Mouse (Mus musculus) embryonic facial prominence, embryonic 12.5 days (tissue): ENCODE results near the gene Dusp5. TPM values are rescaled to one million over a fixed set of nuclear protein-coding genes. Genes with fewer than 3 reads are reported as not detected.

Source experiments
- ATAC-seq: fragments of 200-750 bp; cut with Nextera tagmentation; 2 replicates; pipeline ENCODE4 v1.8.0; 2017; ENCODE audit not compliant: insufficient number of reproducible peaks, insufficient read depth, low FRiP score, low TSS enrichment
- H3K27ac ChIP-seq: fragments of 300-500 bp; sonication (generic); 2 replicates; pipeline ENCODE4 v1.5.1; 2016; ENCODE audit warnings: mild to moderate bottlenecking
- H3K27me3 ChIP-seq: fragments of 300-500 bp; sonication (generic); 2 replicates; pipeline ENCODE4 v1.6.1; 2016; ENCODE audit warnings: mild to moderate bottlenecking, moderate library complexity
- H3K36me3 ChIP-seq: fragments of 300-500 bp; sonication (generic); 2 replicates; pipeline ENCODE4 v1.6.1; 2016; ENCODE audit warnings: mild to moderate bottlenecking
- H3K4me1 ChIP-seq: fragments of 300-500 bp; sonication (generic); 2 replicates; pipeline ENCODE4 v1.6.1; 2016
- H3K4me2 ChIP-seq: fragments of 300-500 bp; sonication (generic); replicated peaks from 2 replicates; pipeline ENCODE4 v1.6.1; 2016; ENCODE audit warnings: mild to moderate bottlenecking, moderate library complexity
- H3K4me3 ChIP-seq: fragments of 300-500 bp; sonication (generic); 2 replicates; pipeline ENCODE4 v1.5.1; 2016; ENCODE audit warnings: mild to moderate bottlenecking
- H3K9ac ChIP-seq: fragments of 300-500 bp; sonication (generic); 2 replicates; pipeline ENCODE4 v1.6.1; 2016; ENCODE audit warnings: mild to moderate bottlenecking, moderate library complexity
- H3K9me3 ChIP-seq: fragments of 300-500 bp; sonication (generic); 2 replicates; pipeline ENCODE4 v1.6.1; 2016; ENCODE audit warnings: mild to moderate bottlenecking, moderate library complexity
- WGBS: fragments of 180-500 bp; shearing (Covaris S2); methylation state at CpG from one replicate; pipeline ENCODE4 v1.1.7; 2016; 5-methylcytosine and 5-hydroxymethylcytosine counted together
- polyA plus RNA-seq: library from polyadenylated mRNA; unstranded; fragments of >200 nt; fragmentation: Nextera tagmentation; extraction: Ambion mirVana; gene quantifications from 2 replicates; pipeline ENCODE4 v1.2.1, GENCODE M21; 2016

Gene Dusp5
- polyA plus RNA-seq, 1 experiment from 2014 or later: 5.2 TPM

DNA sequence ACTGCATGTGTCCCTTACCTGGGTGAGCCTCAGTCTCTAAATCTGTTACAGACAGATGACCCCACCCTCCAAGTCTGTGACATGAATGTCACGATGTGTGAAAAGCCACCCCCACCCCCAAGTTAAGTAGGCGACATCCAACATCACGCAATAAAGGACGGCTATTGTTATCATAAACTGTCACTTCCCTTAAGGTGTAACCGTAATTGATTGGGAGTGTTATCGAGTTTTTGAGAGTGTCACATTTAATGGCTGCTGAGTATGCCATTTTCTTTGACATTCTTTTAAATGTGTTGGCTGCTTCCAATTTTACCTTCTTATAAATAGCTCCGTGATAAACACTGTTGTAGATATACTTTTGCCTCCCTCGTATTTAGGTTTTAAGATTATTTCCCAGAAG is 9.4 kb upstream of the Dusp5 start:
- Histone ChIP-seq H3K9ac (no peak overlapping the region), H3K27ac (no peak overlapping the region)
- WGBS: 88% methylated on average over 8 of the region's 8 CpGs

DNA sequence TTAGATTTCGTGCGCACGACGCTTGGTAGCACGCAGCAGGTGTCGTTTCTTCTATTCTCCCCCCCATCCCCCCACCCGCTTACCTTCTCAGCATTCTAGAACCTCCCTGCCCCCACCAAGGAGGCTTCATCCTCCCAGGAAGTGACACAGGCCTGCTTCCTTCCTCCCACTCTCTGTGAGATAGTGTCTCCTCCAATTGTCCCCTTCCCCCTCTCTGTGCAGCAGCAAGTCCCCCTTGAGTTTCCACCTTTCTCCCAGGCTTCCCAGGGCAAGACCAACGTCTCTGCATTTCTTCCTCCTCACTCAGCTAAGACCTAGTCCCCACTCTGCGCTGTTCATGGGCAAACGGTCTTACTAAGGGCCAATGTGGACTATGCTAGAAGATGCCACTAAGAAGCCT is 8.9 kb upstream of the Dusp5 start:
- WGBS: 88% methylated on average over 10 of the region's 10 CpGs
- H3K27ac ChIP-seq: no peak overlapping the region
- H3K9me3 ChIP-seq: no peaks in the 10 kb centered on the region

More for the DNA sequence above, 9.4 kb upstream of the Dusp5 start:
- Histone ChIP-seq H3K36me3 (no peaks in the 10 kb centered on the region), H3K4me1 (0 out of 2 replicates have a peak, but pooled peaks cover 5% of the 10 kb centered on the region), H3K4me2 (no peak overlapping the region), H3K9me3 (no peaks in the 10 kb centered on the region), H3K27me3 (no peaks in the 10 kb centered on the region), H3K4me3 (no peak overlapping the region)
- ATAC-seq: no peak

DNA sequence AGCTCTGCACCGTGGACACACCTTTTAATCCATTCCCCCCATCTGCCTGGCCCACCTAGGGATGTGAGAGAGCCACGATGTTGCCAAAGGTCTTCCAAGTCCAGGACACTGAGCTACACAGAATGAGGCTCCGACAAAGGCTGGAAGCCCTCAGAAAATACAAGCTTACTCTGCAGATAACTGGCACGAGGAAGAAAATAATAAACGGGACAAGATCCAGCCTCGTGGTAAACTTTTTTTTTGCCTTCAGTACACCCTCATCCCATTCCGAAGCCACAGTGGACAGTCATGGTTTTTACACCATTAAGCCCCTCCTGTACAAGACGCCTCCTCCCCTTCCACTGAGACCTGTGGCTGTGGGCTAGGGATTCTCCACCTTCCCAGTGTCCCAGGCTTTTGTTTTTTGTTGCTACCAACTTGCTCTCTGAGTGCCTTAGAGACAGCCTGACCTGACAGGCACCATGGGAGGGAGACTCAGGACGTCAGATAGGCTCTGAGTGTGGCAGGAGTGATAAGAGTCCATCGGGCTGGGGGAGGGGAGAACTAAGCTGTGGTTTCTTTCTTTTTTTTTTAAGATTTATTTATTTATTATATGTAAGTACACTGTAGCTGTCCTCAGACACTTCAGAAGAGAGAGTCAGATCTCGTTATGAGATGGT is 7.6 kb upstream of the Dusp5 start:
- no peak overlapping the region for H3K4me3 ChIP-seq
- no peaks in the 10 kb centered on the region for H3K27me3 ChIP-seq
- ATAC-seq: no peak
- WGBS: 56% methylated on average over 11 of the region's 11 CpGs
- no peak overlapping the region for H3K27ac ChIP-seq
- no peaks in the 10 kb centered on the region for H3K36me3 ChIP-seq
- no peak overlapping the region for H3K4me2 ChIP-seq
- no peaks in the 10 kb centered on the region for H3K9me3 ChIP-seq
- no peak overlapping the region for H3K9ac ChIP-seq
- H3K4me1 ChIP-seq: 0 out of 2 replicates have a peak, but pooled peaks cover 5% of the 10 kb centered on the region

More for the DNA sequence above, 8.9 kb upstream of the Dusp5 start:
- Histone ChIP-seq H3K4me2 (no peak overlapping the region), H3K4me3 (no peak overlapping the region), H3K4me1 (0 out of 2 replicates have a peak, but pooled peaks cover 5% of the 10 kb centered on the region), H3K36me3 (no peaks in the 10 kb centered on the region), H3K27me3 (no peaks in the 10 kb centered on the region), H3K9ac (no peak overlapping the region)
- ATAC-seq: no peak

DNA sequence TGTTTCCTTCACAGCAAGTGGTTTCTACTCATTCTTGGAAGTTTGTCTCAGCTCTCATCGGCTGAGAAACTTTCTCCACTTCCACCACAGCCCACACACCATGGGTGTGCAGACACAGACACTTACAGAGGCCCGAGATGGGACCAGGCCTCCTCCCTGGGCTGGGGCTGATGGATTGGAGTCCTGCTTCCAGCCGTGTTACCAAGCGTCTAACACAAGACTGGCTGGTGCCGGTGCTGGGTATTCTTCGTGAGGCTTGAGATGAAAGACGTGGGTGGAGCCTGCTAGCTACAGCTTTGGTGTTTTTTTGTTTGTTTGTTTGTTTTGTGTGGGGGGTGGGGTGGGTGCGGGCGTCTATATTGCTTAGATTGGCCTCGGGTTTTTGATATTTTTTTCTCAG is 1.4 kb upstream of the Dusp5 start:
- H3K4me2 ChIP-seq: no peak overlapping the region
- no peaks in the 10 kb centered on the region for H3K9me3 ChIP-seq
- peaks cover 15% of the 10 kb centered on the region; the same call in 1 of the 2 replicates for H3K27me3 ChIP-seq
- ATAC-seq: no peak
- H3K27ac ChIP-seq: no peak overlapping the region
- 25% methylated on average over 10 of the region's 10 CpGs for WGBS
- no peak overlapping the region for H3K4me3 ChIP-seq
- no peak overlapping the region for H3K9ac ChIP-seq
- no peaks in the 10 kb centered on the region for H3K36me3 ChIP-seq
- peaks cover 19% of the 10 kb centered on the region; the same call in 1 of the 2 replicates for H3K4me1 ChIP-seq

DNA sequence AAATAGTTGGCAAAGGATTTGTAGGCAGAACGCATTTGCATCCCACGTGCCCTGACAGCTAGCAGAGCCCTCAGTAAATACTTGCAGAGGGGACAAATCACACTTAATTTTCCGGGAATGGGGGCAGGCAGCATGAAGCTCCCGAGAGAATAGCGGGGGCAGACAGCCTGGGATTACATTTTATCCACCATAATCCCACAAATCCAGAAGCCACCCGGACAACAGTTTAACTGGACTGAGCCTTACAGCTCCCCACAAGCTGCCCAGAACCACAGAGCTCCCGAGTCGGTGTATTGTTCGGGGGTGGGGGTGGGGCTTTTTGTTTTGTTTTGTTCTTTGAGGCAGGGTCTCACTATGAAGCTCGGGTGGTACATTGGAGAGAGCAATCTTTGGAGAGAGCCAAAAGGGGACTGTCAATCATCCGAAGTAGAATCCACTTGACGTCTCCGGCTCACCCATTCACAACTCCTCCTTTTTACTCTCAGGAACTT is 733 bp upstream of the Dusp5 start:
- H3K4me3 ChIP-seq: peak overlapping the region; percentile 67
- H3K36me3 ChIP-seq: no peaks in the 10 kb centered on the region
- peaks cover 15% of the 10 kb centered on the region; the same call in 1 of the 2 replicates for H3K27me3 ChIP-seq
- peak overlapping the region; percentile 94 for H3K4me2 ChIP-seq
- peaks cover 19% of the 10 kb centered on the region; the same call in 1 of the 2 replicates for H3K4me1 ChIP-seq
- H3K9me3 ChIP-seq: no peaks in the 10 kb centered on the region
- H3K9ac ChIP-seq: peak overlapping the region; percentile 65
- ATAC-seq: no peak
- H3K27ac ChIP-seq: no peak overlapping the region
- WGBS: 2% methylated on average over 13 of the region's 13 CpGs

DNA sequence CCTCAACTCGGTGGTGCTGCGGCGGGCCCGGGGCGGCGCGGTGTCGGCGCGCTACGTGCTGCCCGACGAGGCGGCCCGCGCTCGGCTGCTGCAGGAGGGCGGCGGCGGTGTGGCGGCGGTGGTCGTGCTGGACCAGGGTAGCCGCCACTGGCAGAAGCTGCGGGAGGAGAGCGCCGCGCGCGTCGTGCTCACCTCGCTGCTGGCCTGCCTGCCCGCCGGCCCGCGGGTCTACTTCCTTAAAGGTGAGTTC is 471 bp downstream of the Dusp5 start:
- peaks cover 19% of the 10 kb centered on the region; the same call in 1 of the 2 replicates for H3K4me1 ChIP-seq
- H3K27ac ChIP-seq: peak overlapping the region; percentile 46; the same call in 1 of the 2 replicates
- H3K9me3 ChIP-seq: no peaks in the 10 kb centered on the region
- WGBS: 1% methylated on average over 32 of the region's 36 CpGs
- H3K9ac ChIP-seq: peak overlapping the region; percentile 65
- peaks cover 15% of the 10 kb centered on the region; the same call in 1 of the 2 replicates for H3K27me3 ChIP-seq
- H3K36me3 ChIP-seq: no peaks in the 10 kb centered on the region
- ATAC-seq: no peak; the same call in none of the 2 replicates
- H3K4me3 ChIP-seq: peak overlapping the region; percentile 67
- H3K4me2 ChIP-seq: peak overlapping the region; percentile 94

DNA sequence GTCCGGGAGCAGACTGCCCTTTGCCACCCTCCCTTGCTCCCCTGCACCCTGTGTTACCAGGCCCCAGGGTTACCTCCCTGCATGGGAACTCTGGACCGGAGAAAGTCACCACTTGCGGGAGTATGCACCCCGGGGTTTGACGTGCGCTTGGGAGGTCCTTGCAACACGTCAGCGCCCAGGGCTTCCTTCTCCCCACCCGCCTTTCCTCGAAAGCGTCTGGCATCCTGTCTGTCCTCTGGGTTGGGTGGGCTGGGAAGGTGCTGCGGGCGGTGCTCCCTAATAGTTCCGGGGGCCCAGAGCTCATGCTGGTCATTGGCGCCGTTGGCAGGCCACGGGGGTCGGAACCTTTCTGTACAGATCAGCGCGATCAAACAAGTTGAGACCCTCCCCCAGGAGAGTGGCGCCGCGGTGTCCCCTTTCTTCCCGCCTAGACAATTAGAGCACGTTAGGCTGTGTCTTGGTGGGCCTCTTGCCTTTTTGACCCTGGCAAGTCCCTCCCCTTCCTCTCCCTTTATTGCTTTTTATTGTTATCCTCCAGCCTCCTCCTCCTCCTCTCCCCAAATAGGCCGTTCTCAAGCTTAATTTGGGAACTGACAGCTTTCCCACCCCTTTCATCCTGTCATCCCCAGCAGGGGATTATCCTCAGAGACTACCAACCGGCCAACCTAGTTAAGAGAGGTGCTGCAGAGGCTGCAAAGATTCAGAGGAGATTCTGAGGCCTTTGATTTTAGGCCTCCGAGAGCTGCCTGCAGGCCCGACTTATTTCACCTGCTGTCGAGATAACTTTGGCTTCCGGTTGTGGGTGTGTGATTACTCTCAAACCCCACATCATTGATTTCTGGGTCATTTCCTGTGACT is 1.0 kb downstream of the Dusp5 start:
- H3K36me3 ChIP-seq: no peaks in the 10 kb centered on the region
- peak overlapping the region; percentile 65 for H3K9ac ChIP-seq
- 2% methylated on average over 31 of the region's 31 CpGs for WGBS
- H3K4me1 ChIP-seq: peaks cover 19% of the 10 kb centered on the region; the same call in 1 of the 2 replicates
- peak overlapping the region; percentile 94 for H3K4me2 ChIP-seq
- H3K9me3 ChIP-seq: no peaks in the 10 kb centered on the region
- peak overlapping the region; percentile 67 for H3K4me3 ChIP-seq
- H3K27me3 ChIP-seq: peaks cover 15% of the 10 kb centered on the region; the same call in 1 of the 2 replicates
- 0 out of 2 replicates have a peak overlapping the region, but pooled peaks have one; percentile 46 for H3K27ac ChIP-seq
- ATAC-seq: peak; percentile 25; the same call in 1 of the 2 replicates

DNA sequence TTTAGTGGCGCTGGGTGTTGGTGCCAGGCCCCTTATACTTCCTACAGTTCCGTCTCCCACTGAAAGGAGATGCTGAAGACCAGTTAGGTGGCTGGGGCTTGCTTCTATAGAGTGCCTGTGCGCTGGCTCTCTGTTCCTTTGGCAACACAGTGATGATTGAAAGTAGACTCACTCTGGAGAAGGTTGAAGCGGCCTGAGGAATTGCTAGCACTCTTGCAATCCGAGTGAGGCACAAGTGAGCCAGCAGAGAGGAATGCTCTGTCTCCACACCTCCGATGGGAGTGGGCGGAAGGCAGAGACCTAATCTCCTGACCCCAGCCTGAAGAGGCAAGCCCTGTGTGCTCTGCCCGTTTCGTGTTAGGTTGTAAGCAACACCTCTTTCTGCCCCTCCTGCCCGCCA is 2.5 kb downstream of the Dusp5 start:
- H3K27me3 ChIP-seq: peaks cover 15% of the 10 kb centered on the region; the same call in 1 of the 2 replicates
- H3K9ac ChIP-seq: no peak overlapping the region
- no peak overlapping the region for H3K4me2 ChIP-seq
- H3K4me1 ChIP-seq: peaks cover 19% of the 10 kb centered on the region; the same call in 1 of the 2 replicates
- H3K36me3 ChIP-seq: no peaks in the 10 kb centered on the region
- WGBS: 60% methylated on average over 10 of the region's 10 CpGs
- no peak for ATAC-seq
- no peak overlapping the region for H3K4me3 ChIP-seq
- no peak overlapping the region for H3K27ac ChIP-seq
- H3K9me3 ChIP-seq: no peaks in the 10 kb centered on the region

DNA sequence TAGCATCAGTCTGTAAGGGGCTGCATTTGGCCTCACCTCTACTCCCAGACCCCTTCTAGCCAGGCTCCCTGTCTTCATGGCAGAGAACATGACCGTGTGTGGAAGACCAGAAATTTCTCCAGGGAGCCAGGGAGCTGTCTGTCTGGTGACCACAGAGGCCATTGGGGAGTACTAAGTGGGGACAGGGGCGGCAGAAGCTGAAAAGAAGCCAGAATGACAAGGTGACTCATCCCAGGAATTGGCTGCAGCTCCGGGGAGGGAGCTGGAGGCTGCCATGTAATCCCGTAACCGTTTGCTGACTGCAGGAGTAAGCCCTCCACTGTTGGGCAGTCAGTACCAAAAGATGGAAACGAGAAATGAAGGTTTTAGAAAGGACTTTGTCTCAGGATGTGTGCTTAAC is 3.1 kb downstream of the Dusp5 start:
- no peak overlapping the region for H3K27ac ChIP-seq
- peaks cover 19% of the 10 kb centered on the region; the same call in 1 of the 2 replicates for H3K4me1 ChIP-seq
- H3K9ac ChIP-seq: no peak overlapping the region
- WGBS: 44% methylated on average over 6 of the region's 6 CpGs
- H3K4me3 ChIP-seq: no peak overlapping the region
- H3K9me3 ChIP-seq: no peaks in the 10 kb centered on the region
- H3K4me2 ChIP-seq: no peak overlapping the region
- peaks cover 15% of the 10 kb centered on the region; the same call in 1 of the 2 replicates for H3K27me3 ChIP-seq
- no peaks in the 10 kb centered on the region for H3K36me3 ChIP-seq
- no peak for ATAC-seq

DNA sequence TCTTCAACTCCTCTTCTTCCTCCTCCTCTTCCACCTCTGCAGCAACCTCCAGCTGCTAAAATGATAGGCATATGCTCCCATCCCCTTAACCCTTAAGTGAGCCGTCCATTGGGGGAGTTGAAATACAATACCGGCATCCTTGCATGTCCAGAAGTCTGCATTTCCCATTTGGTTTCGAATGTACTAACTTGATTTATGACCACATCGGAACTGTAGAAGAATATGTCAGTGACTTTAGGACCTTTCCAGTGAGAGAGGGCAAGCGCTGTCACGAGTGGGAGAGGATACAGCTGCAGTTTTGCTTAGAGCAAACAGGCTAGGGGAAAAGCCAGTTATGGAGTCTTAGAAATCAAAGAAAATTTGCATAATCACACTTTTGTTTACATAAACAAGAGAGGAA is 3.8 kb downstream of the Dusp5 start:
- H3K27me3 ChIP-seq: peaks cover 15% of the 10 kb centered on the region; the same call in 1 of the 2 replicates
- H3K9me3 ChIP-seq: no peaks in the 10 kb centered on the region
- 48% methylated on average over 6 of the region's 6 CpGs for WGBS
- no peak overlapping the region for H3K4me3 ChIP-seq
- H3K4me1 ChIP-seq: peaks cover 19% of the 10 kb centered on the region; the same call in 1 of the 2 replicates
- H3K36me3 ChIP-seq: no peaks in the 10 kb centered on the region
- H3K27ac ChIP-seq: no peak overlapping the region
- no peak for ATAC-seq
- H3K9ac ChIP-seq: no peak overlapping the region
- no peak overlapping the region for H3K4me2 ChIP-seq

DNA sequence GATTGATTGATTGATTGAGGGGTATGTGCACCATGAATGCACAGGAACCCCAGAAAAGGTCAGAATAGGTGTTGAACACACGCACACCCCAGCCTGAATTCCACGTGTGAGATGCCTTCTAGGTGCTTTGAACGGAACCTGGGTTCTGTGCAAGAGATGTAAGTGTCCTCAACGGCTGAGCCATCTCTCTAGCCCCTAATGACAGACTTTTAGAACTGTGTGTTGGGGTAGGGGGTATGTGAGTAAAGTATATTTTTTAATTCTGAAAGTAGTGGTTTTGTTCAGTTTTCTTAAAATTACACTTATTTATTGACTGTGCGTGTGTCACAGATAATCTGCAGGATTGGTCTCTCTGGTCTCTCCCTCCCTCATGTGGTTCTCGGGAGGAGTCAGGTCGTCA is 4.3 kb downstream of the Dusp5 start:
- WGBS: 85% methylated on average over 7 of the region's 7 CpGs
- no peak for ATAC-seq

More for the DNA sequence above, 4.3 kb downstream of the Dusp5 start:
- Histone ChIP-seq H3K4me2 (no peak overlapping the region), H3K4me1 (peaks cover 15% of the 10 kb centered on the region; the same call in 1 of the 2 replicates), H3K27ac (no peak overlapping the region), H3K4me3 (no peak overlapping the region), H3K9me3 (no peaks in the 10 kb centered on the region), H3K27me3 (peaks cover 15% of the 10 kb centered on the region; the same call in 1 of the 2 replicates), H3K9ac (no peak overlapping the region), H3K36me3 (no peaks in the 10 kb centered on the region)
